Mouse (Mus musculus) liver, embryonic 16.5 days (tissue): ENCODE measurements around the gene Sfxn5. TPM values are rescaled to one million over a fixed set of nuclear protein-coding genes. Genes with fewer than 3 reads are reported as not detected.

Experiments used
- ATAC-seq: fragments of 200-750 bp; cut with Nextera tagmentation; 2 replicates; pipeline ENCODE4 v1.8.0; 2017; ENCODE audit warnings: low read depth, mild to moderate bottlenecking, moderate number of reproducible peaks, moderate library complexity
- H3K27ac ChIP-seq: fragments of 300-500 bp; sonication (generic); 2 replicates; pipeline ENCODE4 v1.5.1; 2014; ENCODE audit warnings: mild to moderate bottlenecking, low read length
- H3K27me3 ChIP-seq: fragments of 300-500 bp; sonication (generic); 2 replicates; pipeline ENCODE4 v1.6.1; 2014; ENCODE audit warnings: low read depth, low read length, mixed read lengths; ENCODE audit not compliant: control insufficient read depth, insufficient read depth
- H3K36me3 ChIP-seq: fragments of 300-500 bp; sonication (generic); 2 replicates; pipeline ENCODE4 v1.6.1; 2014; ENCODE audit warnings: mild to moderate bottlenecking; ENCODE audit not compliant: control insufficient read depth, insufficient read depth
- H3K4me1 ChIP-seq: fragments of 300-500 bp; sonication (generic); 2 replicates; pipeline ENCODE4 v1.6.1; 2014; ENCODE audit warnings: low read depth, low read length, mixed read lengths; ENCODE audit not compliant: control insufficient read depth
- H3K4me2 ChIP-seq: fragments of 300-500 bp; sonication (generic); 2 replicates; pipeline ENCODE4 v1.6.1; 2014; ENCODE audit warnings: low read depth, low read length, mixed read lengths
- H3K4me3 ChIP-seq: fragments of 300-500 bp; sonication (generic); 2 replicates; pipeline ENCODE4 v1.5.1; 2014; ENCODE audit warnings: low read depth, mild to moderate bottlenecking, low read length
- H3K9ac ChIP-seq: fragments of 300-500 bp; sonication (generic); 2 replicates; pipeline ENCODE4 v1.6.1; 2014; ENCODE audit warnings: low read depth, low read length
- H3K9me3 ChIP-seq: fragments of 300-500 bp; sonication (generic); replicated peaks from 2 replicates; pipeline ENCODE4 v1.6.1; 2016; ENCODE audit warnings: low read length; ENCODE audit not compliant: control insufficient read depth
- WGBS: fragments of 180-500 bp; shearing (Covaris S2); extraction: QIAGEN DNeasy Blood & Tissue Kit; methylation state at CpG from one replicate; pipeline ENCODE4 v1.1.7; 2014; ENCODE audit not compliant: insufficient replicate concordance; 5-methylcytosine and 5-hydroxymethylcytosine counted together
- polyA plus RNA-seq: library from polyadenylated mRNA; unstranded; fragments of >200 nt; fragmentation: Nextera tagmentation; extraction: Ambion mirVana; gene quantifications from 2 replicates; pipeline ENCODE4 v1.2.1, GENCODE M21; 2015

The Sfxn5 gene
- polyA plus RNA-seq, 1 experiment from 2014 or later: 1.8 TPM

GRCm38 (mm10) chr6:85332351-85332999 lies 747 bp downstream of the Sfxn5 start:
- peak; percentile 7 for ATAC-seq
- H3K27me3 ChIP-seq: peaks cover 9% of the 10 kb centered on the region
- H3K4me1 ChIP-seq: peaks cover 3% of the 10 kb centered on the region
- peak overlapping the region; percentile 90 for H3K4me2 ChIP-seq
- H3K27ac ChIP-seq: no peak overlapping the region
- peak overlapping the region; percentile 48 for H3K9ac ChIP-seq
- H3K9me3 ChIP-seq: no peaks in the 10 kb centered on the region
- no peaks in the 10 kb centered on the region for H3K36me3 ChIP-seq
- WGBS: 1% methylated on average over 41 of the region's 41 CpGs
- H3K4me3 ChIP-seq: peak overlapping the region; percentile 72

DNA sequence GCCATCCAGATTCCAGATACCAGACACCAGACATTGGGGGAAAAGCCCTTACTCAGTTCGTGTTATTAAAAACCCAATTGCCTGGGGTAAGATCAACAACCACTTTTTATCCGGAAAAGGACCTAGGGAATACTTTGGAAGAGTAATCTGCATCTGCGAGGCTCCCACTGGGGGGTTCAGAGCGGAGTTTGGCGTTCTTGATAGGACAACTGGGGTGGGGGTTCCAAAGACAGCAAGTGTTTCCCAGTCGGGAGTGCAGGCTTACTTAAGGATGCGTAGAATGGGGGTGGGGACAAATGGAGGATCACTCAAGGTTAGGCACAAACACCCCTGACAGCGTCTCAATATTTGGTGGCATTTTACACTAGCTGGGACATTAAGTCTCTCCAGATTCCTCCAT lies 1.5 kb downstream of the Sfxn5 start:
- Histone ChIP-seq H3K4me3 (no peak overlapping the region), H3K27me3 (peaks cover 9% of the 10 kb centered on the region), H3K4me1 (peaks cover 3% of the 10 kb centered on the region), H3K9ac (no peak overlapping the region), H3K9me3 (no peaks in the 10 kb centered on the region), H3K27ac (no peak overlapping the region), H3K4me2 (no peak overlapping the region), H3K36me3 (no peaks in the 10 kb centered on the region)
- ATAC-seq: no peak
- WGBS: 32% methylated on average over 8 of the region's 8 CpGs

GRCm38 (mm10) chr6:85331221-85331735 lies 1.9 kb downstream of the Sfxn5 start:
- H3K27me3 ChIP-seq: peaks cover 9% of the 10 kb centered on the region
- H3K4me2 ChIP-seq: no peak overlapping the region
- no peak overlapping the region for H3K27ac ChIP-seq
- no peak overlapping the region for H3K4me3 ChIP-seq
- 36% methylated on average over 6 of the region's 6 CpGs for WGBS
- H3K36me3 ChIP-seq: no peaks in the 10 kb centered on the region
- peaks cover 3% of the 10 kb centered on the region for H3K4me1 ChIP-seq
- H3K9ac ChIP-seq: no peak overlapping the region
- no peaks in the 10 kb centered on the region for H3K9me3 ChIP-seq
- ATAC-seq: no peak

GRCm38 (mm10) chr6:85329666-85330185 lies 3.5 kb downstream of the Sfxn5 start:
- H3K4me1 ChIP-seq: peaks cover 3% of the 10 kb centered on the region
- H3K36me3 ChIP-seq: no peaks in the 10 kb centered on the region
- no peaks in the 10 kb centered on the region for H3K9me3 ChIP-seq
- H3K27me3 ChIP-seq: peaks cover 9% of the 10 kb centered on the region
- no peak overlapping the region for H3K4me2 ChIP-seq
- no peak overlapping the region for H3K9ac ChIP-seq
- no peak for ATAC-seq
- no peak overlapping the region for H3K27ac ChIP-seq
- 69% methylated on average over 4 of the region's 4 CpGs for WGBS
- no peak overlapping the region for H3K4me3 ChIP-seq

- H3K4me3 ChIP-seq: no peak overlapping the region
- WGBS: 60% methylated on average over 4 of the region's 4 CpGs
- H3K36me3 ChIP-seq: no peaks in the 10 kb centered on the region
- no peaks in the 10 kb centered on the region for H3K9me3 ChIP-seq
- no peak overlapping the region for H3K27ac ChIP-seq
- ATAC-seq: no peak
- no peaks in the 10 kb centered on the region for H3K4me1 ChIP-seq
- no peak overlapping the region for H3K9ac ChIP-seq
- H3K27me3 ChIP-seq: no peaks in the 10 kb centered on the region
- no peak overlapping the region for H3K4me2 ChIP-seq
Observed at GRCm38 (mm10) chr6:85326564-85326963, 6.7 kb downstream of the Sfxn5 start.

- H3K27ac ChIP-seq: no peak overlapping the region
- ATAC-seq: 0 out of 2 replicates have a peak, but pooled peaks have one; percentile 11
- no peak overlapping the region for H3K4me3 ChIP-seq
- no peak overlapping the region for H3K9ac ChIP-seq
- H3K9me3 ChIP-seq: no peaks in the 10 kb centered on the region
- H3K27me3 ChIP-seq: no peaks in the 10 kb centered on the region
- 16% methylated on average over 2 of the region's 2 CpGs for WGBS
- no peaks in the 10 kb centered on the region for H3K4me1 ChIP-seq
- no peaks in the 10 kb centered on the region for H3K36me3 ChIP-seq
- H3K4me2 ChIP-seq: no peak overlapping the region
Observed at GRCm38 (mm10) chr6:85325109-85325508, 8.1 kb downstream of the Sfxn5 start.

- ATAC-seq: no peak
- Histone ChIP-seq H3K4me2 (no peak overlapping the region), H3K4me3 (no peak overlapping the region), H3K27ac (no peak overlapping the region), H3K27me3 (no peaks in the 10 kb centered on the region), H3K9ac (no peak overlapping the region), H3K9me3 (no peaks in the 10 kb centered on the region), H3K36me3 (no peaks in the 10 kb centered on the region), H3K4me1 (no peaks in the 10 kb centered on the region)
- WGBS: 64% methylated on average over 6 of the region's 6 CpGs
Observed at GRCm38 (mm10) chr6:85320445-85320866, 12.8 kb downstream of the Sfxn5 start.

GRCm38 (mm10) chr6:85316211-85316610 lies 17.0 kb downstream of the Sfxn5 start:
- no peak overlapping the region for H3K9ac ChIP-seq

DNA sequence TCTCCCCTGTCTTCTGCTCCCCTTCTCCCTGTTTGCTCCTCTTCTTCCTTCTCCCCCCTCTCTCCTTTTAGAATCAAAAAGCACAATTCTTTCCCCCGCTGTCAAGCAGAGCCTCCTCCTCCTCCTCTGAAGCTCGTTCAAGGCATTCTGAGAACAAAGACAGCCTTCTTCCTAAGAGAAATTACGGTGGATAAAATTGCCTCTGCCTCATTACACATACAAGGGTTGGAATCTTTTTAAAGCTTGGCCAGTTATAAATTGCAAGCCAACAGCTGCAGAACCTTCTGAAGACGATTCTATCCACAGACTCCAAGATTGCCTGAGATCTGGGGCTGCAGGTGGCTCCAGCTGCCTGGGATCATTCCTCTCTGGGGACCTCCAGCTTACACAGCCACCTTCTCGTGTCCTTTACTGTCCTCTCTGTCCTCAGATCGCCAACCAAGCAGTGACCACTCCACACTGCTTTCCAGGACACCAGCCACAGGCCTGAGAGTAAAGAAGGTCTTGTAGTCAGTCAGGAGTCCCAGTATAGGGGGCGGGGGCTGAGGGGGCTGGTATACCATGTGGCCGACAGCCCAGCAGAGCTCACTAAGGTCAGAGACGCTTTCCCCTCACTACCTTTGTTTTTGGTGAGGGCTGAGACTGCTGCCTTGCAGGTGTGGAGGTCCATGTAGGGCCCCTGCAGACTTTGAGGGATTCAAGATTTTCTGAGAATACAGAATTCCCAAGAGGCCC lies 19.0 kb downstream of the Sfxn5 start:
- no peak overlapping the region for H3K4me3 ChIP-seq
- H3K4me1 ChIP-seq: no peaks in the 10 kb centered on the region
- H3K27me3 ChIP-seq: no peaks in the 10 kb centered on the region
- no peaks in the 10 kb centered on the region for H3K36me3 ChIP-seq
- no peak overlapping the region for H3K4me2 ChIP-seq
- no peak overlapping the region for H3K27ac ChIP-seq
- H3K9ac ChIP-seq: no peak overlapping the region
- no peak for ATAC-seq
- no peaks in the 10 kb centered on the region for H3K9me3 ChIP-seq
- 51% methylated on average over 9 of the region's 9 CpGs for WGBS

More at GRCm38 (mm10) chr6:85316211-85316610, 17.0 kb downstream of the Sfxn5 start:
- WGBS: 63% methylated on average over 2 of the region's 2 CpGs
- Histone ChIP-seq H3K36me3 (no peaks in the 10 kb centered on the region), H3K4me2 (no peak overlapping the region), H3K9me3 (no peaks in the 10 kb centered on the region), H3K27ac (no peak overlapping the region), H3K27me3 (no peaks in the 10 kb centered on the region), H3K4me3 (no peak overlapping the region), H3K4me1 (no peaks in the 10 kb centered on the region)
- ATAC-seq: no peak
